Mouse (Mus musculus) frontal cortex, postnatal 14 days (tissue): ENCODE results near the gene Rxfp4.

Experiments
- DNase-seq, 2 experiments: peaks; one replicate each; pipeline ENCODE4 v3.0.0; 2022; ENCODE audit warnings: low spot score in 2 of 2

The Rxfp4 gene

GRCm38 (mm10) chr3:88651669-88652618 lies 998 bp downstream of the Rxfp4 start:
- DNase-seq, result no peak

- DNase-seq, result no peak
Observed at GRCm38 (mm10) chr3:88650713-88651504, 2.0 kb downstream of the Rxfp4 start.

- no peak for DNase-seq
Observed at GRCm38 (mm10) chr3:88649967-88650366, 3.0 kb downstream of the Rxfp4 start.

- DNase-seq, result no peak
Observed at GRCm38 (mm10) chr3:88649186-88649585, 3.8 kb downstream of the Rxfp4 start.

GRCm38 (mm10) chr3:88648452-88649168 lies 4.3 kb downstream of the Rxfp4 start:
- no peak for DNase-seq

GRCm38 (mm10) chr3:88647779-88648413 lies 5.0 kb downstream of the Rxfp4 start:
- no peak for DNase-seq

- DNase-seq, result no peak
Observed at GRCm38 (mm10) chr3:88647076-88647475, 5.9 kb downstream of the Rxfp4 start.

GRCm38 (mm10) chr3:88646426-88646995 lies 6.4 kb downstream of the Rxfp4 start:
- no peak for DNase-seq

GRCm38 (mm10) chr3:88645937-88646336 lies 7.0 kb downstream of the Rxfp4 start:
- no peak for DNase-seq

- DNase-seq, result no peak
Observed at GRCm38 (mm10) chr3:88643078-88643477, 9.9 kb downstream of the Rxfp4 start.

- peak in 1 of 2 experiments; percentile 44 for DNase-seq
Observed at GRCm38 (mm10) chr3:88640676-88641075, 12.3 kb downstream of the Rxfp4 start.

- DNase-seq, result no peak
Observed at GRCm38 (mm10) chr3:88639239-88639638, 13.7 kb downstream of the Rxfp4 start.

- no peak for DNase-seq
Observed at GRCm38 (mm10) chr3:88637134-88637533, 15.8 kb downstream of the Rxfp4 start.

- no peak for DNase-seq
Observed at GRCm38 (mm10) chr3:88636555-88636986, 16.4 kb downstream of the Rxfp4 start.

GRCm38 (mm10) chr3:88635506-88636275 lies 17.3 kb downstream of the Rxfp4 start:
- DNase-seq, result no peak

- no peak for DNase-seq
Observed at GRCm38 (mm10) chr3:88633056-88633455, 19.9 kb downstream of the Rxfp4 start.

- no peak for DNase-seq
Observed at GRCm38 (mm10) chr3:88631921-88632587, 20.9 kb downstream of the Rxfp4 start.

- DNase-seq, result no peak
Observed at GRCm38 (mm10) chr3:88630849-88631341, 22.0 kb downstream of the Rxfp4 start.

- no peak for DNase-seq
Observed at GRCm38 (mm10) chr3:88630018-88630417, 22.9 kb downstream of the Rxfp4 start.

- peak; percentile 73 to 81 for DNase-seq
Observed at GRCm38 (mm10) chr3:88629244-88629643, 23.7 kb downstream of the Rxfp4 start.
